Mouse (Mus musculus): ENCODE measurements around the gene Sfxn3. TPM values are rescaled to one million over a fixed set of nuclear protein-coding genes. Genes with fewer than 3 reads are reported as not detected.

The Sfxn3 gene
- 30.3 and 30.4 TPM in 2 replicates for polyA plus RNA-seq (2016; fragmentation: Nextera tagmentation; extraction: Ambion mirVana)

DNA sequence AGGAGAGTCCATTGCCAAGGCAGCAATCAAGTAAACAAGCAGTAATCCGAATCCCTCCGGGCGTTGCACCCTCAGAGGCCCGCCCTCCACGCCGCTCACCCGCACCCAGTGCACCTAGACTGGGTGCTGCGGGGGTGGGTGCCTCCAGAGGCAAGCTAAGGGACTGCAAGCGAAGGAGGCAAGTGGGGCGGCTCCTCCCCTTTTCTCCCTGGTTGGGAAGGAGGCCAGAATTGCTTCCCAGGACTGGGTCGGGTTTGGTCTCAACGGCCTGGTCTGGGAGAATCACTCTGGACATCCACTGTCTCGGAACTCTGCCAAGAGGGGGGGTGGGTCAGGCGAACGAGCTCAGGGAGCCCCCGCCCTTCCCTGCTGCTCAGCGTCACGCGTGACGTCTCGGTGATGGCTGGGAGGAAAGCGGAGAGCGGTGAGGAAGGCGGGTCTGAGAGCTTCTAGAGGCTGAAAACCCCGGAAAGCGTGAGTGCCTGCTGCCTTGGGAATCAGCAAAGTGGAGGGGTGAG lies at the start of gene Sfxn3:
Gene Sfxn3, plus strand, starts transcription at position 87 of the 518 bp plus-strand sequence.
- Histone ChIP-seq H3K4me3 (replicated peaks) (peak within 1 kb of the TSS; percentile 51), H3K9me3 (no peaks in the 10 kb centered on the region), H3K4me1 (peaks cover 33% of the 10 kb centered on the region), H3K27me3 (peaks cover 33% of the 10 kb centered on the region), H3K9ac (peak within 1 kb of the TSS; percentile 64), H3K4me2 (peak within 1 kb of the TSS; percentile 67), H3K27ac (peak within 1 kb of the TSS; percentile 81), H3K36me3 (replicated peaks) (peaks cover 2% of the 10 kb centered on the region)
- peak; percentile 87 for ATAC-seq (ENCODE audit: low FRiP score)
- under 1% methylated on average over 26 of the region's 26 CpGs for WGBS

- no peaks in the 10 kb centered on the region for H3K9me3 ChIP-seq
- no peak overlapping the region for H3K9ac ChIP-seq
- 89% methylated on average over 11 of the region's 11 CpGs for WGBS
- no peak for ATAC-seq (ENCODE audit: low FRiP score)
- H3K4me1 ChIP-seq, result no peaks in the 10 kb centered on the region
- H3K4me2 ChIP-seq, result no peak overlapping the region
- no peak overlapping the region for H3K4me3 ChIP-seq (replicated peaks)
- H3K27me3 ChIP-seq, result no peaks in the 10 kb centered on the region
- no peak overlapping the region for H3K27ac ChIP-seq
- peaks cover 61% of the 10 kb centered on the region for H3K36me3 ChIP-seq (replicated peaks)
Observed at GRCm38 (mm10) chr19:44997786-44998185, 49.5 kb upstream of the Sfxn3 start.

GRCm38 (mm10) chr19:44999647-45000046 lies 47.7 kb upstream of the Sfxn3 start:
- 89% methylated on average over 8 of the region's 8 CpGs for WGBS
- ATAC-seq (ENCODE audit: low FRiP score), result no peak
- H3K27me3 ChIP-seq, result no peaks in the 10 kb centered on the region
- no peak overlapping the region for H3K4me2 ChIP-seq
- H3K9ac ChIP-seq, result no peak overlapping the region
- H3K27ac ChIP-seq, result no peak overlapping the region
- no peaks in the 10 kb centered on the region for H3K9me3 ChIP-seq
- peaks cover 74% of the 10 kb centered on the region for H3K36me3 ChIP-seq (replicated peaks)
- no peaks in the 10 kb centered on the region for H3K4me1 ChIP-seq
- no peak overlapping the region for H3K4me3 ChIP-seq (replicated peaks)

GRCm38 (mm10) chr19:45002301-45002700 lies 45.0 kb upstream of the Sfxn3 start:
- H3K4me2 ChIP-seq, result no peak overlapping the region
- no peak overlapping the region for H3K27ac ChIP-seq
- H3K4me3 ChIP-seq (replicated peaks), result no peak overlapping the region
- H3K36me3 ChIP-seq (replicated peaks), result peaks cover 69% of the 10 kb centered on the region
- H3K4me1 ChIP-seq, result peaks cover 16% of the 10 kb centered on the region
- no peaks in the 10 kb centered on the region for H3K9me3 ChIP-seq
- H3K9ac ChIP-seq, result no peak overlapping the region
- no peak for ATAC-seq (ENCODE audit: low FRiP score)
- 60% methylated on average over 3 of the region's 3 CpGs for WGBS
- H3K27me3 ChIP-seq, result no peaks in the 10 kb centered on the region

DNA sequence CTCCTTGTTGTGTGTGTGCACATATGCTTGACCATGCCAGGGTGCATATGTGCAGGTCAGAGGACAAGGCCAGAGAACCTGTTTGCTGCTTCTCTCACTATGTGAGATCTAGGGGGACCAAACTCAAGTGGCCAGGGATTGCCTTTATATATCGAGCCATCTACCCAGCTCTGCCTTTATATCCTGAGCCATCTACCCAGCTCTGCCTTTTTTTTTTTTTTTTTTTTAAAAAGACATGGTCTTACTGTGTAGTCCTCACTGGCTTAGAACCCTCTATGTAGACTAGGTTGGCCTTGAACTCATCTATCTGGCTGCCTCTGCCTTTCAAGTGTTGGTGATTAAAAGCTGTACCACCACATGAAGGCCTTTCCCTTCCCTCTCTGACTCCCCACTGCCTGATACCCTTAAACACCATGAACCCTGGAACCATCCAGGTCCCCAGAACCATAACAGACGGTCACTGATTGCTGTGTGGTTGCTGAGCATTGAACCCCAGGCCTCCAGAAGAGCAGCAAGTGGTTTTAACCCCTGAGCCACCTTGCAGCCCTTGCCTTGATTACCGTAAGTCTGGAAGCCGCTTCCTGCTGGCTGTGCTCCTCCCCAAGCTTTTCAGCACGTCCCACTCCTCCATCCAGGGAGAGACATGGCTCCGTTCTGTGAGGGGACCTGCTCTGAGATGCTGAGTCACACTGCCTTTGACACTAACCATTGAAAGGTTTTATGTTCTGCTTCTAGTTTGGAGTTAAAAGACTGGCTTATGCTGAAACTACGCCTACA lies 43.4 kb upstream of the Sfxn3 start:
- Histone ChIP-seq H3K27me3 (no peaks in the 10 kb centered on the region), H3K4me1 (peaks cover 20% of the 10 kb centered on the region), H3K27ac (no peak overlapping the region), H3K4me3 (replicated peaks) (no peak overlapping the region), H3K4me2 (no peak overlapping the region), H3K9me3 (no peaks in the 10 kb centered on the region), H3K9ac (no peak overlapping the region), H3K36me3 (replicated peaks) (peaks cover 61% of the 10 kb centered on the region)
- WGBS, result 88% methylated on average over 7 of the region's 7 CpGs
- no peak for ATAC-seq (ENCODE audit: low FRiP score)

DNA sequence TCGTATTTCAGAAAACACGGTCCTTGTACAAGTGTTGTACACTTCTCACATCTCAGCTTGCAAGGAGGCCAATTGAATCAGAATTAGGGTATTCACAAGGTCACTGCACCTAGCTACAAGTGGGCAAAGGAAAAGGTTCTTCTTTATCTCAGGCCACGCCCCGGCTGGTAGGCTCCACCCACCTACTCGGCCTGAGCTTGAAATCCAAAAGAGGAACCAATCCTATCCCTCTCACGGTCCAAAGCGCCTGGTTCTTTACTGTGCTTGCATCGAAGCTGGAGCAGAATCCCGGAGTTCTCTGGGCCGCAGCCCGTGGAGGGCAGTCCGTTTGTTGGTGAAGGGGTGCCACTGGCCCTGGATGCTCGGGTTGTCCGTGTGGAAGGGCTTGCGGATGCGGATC lies 41.9 kb upstream of the Sfxn3 start, which contains the start of gene Twnk:
Gene Twnk, plus strand, starts transcription at position 220 of the 400 bp plus-strand sequence.
- Histone ChIP-seq H3K27ac (peak within 1 kb of the TSS; percentile 80), H3K4me2 (peak within 1 kb of the TSS; percentile 98), H3K27me3 (no peaks in the 10 kb centered on the region), H3K9me3 (no peaks in the 10 kb centered on the region), H3K4me3 (replicated peaks) (peak within 1 kb of the TSS; percentile 95), H3K36me3 (replicated peaks) (peaks cover 59% of the 10 kb centered on the region), H3K9ac (peak within 1 kb of the TSS; percentile 86), H3K4me1 (peaks cover 20% of the 10 kb centered on the region)
- no peak for ATAC-seq (ENCODE audit: low FRiP score)
- WGBS, result 10% methylated on average over 16 of the region's 16 CpGs

DNA sequence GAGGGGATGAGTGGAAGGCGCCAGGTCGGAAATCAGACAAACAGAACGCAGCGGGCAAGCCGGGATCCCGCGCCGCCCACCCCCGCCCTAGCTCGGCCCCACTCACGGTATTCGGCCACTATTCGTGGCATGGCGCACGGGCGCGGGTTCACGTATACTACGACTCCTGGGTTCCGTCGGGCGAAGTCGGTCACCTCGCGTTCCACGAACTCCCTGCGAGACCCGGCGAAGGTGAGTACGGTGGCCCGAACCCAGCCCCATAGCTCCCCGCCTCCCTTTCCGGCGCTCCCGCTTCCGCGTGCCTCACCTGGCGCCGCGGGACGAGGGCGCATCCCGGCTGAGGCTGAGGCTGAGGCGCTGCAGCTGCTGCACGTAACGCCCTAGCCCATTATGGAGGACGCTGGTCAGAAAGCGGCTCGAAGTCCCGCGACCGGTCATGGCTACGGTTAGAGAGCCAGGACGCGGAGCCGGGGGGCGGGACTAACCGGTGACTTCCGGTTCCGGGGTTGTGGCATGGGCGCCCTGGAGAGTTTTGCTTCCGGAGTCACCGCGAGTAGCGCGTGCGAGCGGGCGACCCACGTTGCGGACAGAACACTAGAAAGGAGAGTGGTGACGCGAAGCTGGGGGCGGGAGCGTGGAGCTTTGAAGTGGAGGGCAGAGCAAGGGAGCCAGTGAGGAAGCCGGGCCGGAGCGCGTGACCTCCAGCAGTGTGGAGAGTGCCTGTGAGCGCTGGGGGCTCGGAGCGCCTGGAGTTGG lies 41.2 kb upstream of the Sfxn3 start, which contains the start of gene Mrpl43:
Gene Mrpl43, minus strand, starts transcription at position 486 of the 756 bp plus-strand sequence.
- Histone ChIP-seq H3K4me1 (peaks cover 20% of the 10 kb centered on the region), H3K36me3 (replicated peaks) (peaks cover 59% of the 10 kb centered on the region), H3K27me3 (no peaks in the 10 kb centered on the region), H3K4me2 (peak within 1 kb of the TSS; percentile 98), H3K9ac (peak within 1 kb of the TSS; percentile 86), H3K27ac (peak within 1 kb of the TSS; percentile 80), H3K9me3 (no peaks in the 10 kb centered on the region), H3K4me3 (replicated peaks) (peak within 1 kb of the TSS; percentile 95)
- under 1% methylated on average over 82 of the region's 82 CpGs for WGBS
- ATAC-seq (ENCODE audit: low FRiP score), result peak; percentile 91

DNA sequence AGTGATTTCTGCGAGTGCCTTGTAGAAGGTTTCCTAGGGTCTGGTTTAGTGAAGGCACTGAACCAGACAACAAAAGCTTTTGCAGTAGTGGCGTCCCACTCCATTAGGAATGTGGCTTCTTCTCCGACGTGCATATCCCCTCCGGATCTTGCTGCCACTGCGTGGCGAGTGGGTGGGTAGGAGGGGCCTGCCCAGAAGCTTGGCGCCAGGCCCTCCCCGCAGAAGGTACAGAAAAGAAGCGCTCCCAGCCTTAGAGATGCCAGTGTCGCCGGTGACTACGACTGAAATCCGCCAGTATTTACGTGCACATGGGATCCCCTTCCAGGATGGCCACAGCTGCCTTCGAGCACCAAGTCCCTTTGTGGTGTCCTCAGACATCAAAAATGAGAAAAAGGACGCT lies 40.3 kb upstream of the Sfxn3 start:
- peak overlapping the region; percentile 95 for H3K4me3 ChIP-seq (replicated peaks)
- H3K9me3 ChIP-seq, result no peaks in the 10 kb centered on the region
- no peak for ATAC-seq (ENCODE audit: low FRiP score)
- H3K9ac ChIP-seq, result peak overlapping the region; percentile 86
- H3K4me2 ChIP-seq, result peak overlapping the region; percentile 98
- peaks cover 61% of the 10 kb centered on the region for H3K36me3 ChIP-seq (replicated peaks)
- 47% methylated on average over 17 of the region's 17 CpGs for WGBS
- H3K27ac ChIP-seq, result peak overlapping the region; percentile 80
- H3K27me3 ChIP-seq, result no peaks in the 10 kb centered on the region
- H3K4me1 ChIP-seq, result peaks cover 20% of the 10 kb centered on the region

GRCm38 (mm10) chr19:45007425-45008191 lies 39.7 kb upstream of the Sfxn3 start:
- Histone ChIP-seq H3K36me3 (replicated peaks) (peaks cover 62% of the 10 kb centered on the region), H3K9me3 (no peaks in the 10 kb centered on the region), H3K4me1 (peaks cover 25% of the 10 kb centered on the region), H3K4me3 (replicated peaks) (peak overlapping the region; percentile 95), H3K27ac (no peak overlapping the region), H3K27me3 (no peaks in the 10 kb centered on the region), H3K4me2 (peak overlapping the region; percentile 98), H3K9ac (no peak overlapping the region)
- ATAC-seq (ENCODE audit: low FRiP score), result no peak
- WGBS, result 91% methylated on average over 20 of the region's 20 CpGs

GRCm38 (mm10) chr19:45010646-45011045 lies 36.7 kb upstream of the Sfxn3 start:
- 88% methylated on average over 4 of the region's 4 CpGs for WGBS
- no peak overlapping the region for H3K9ac ChIP-seq
- H3K9me3 ChIP-seq, result no peaks in the 10 kb centered on the region
- H3K27ac ChIP-seq, result no peak overlapping the region
- H3K27me3 ChIP-seq, result no peaks in the 10 kb centered on the region
- no peak overlapping the region for H3K4me3 ChIP-seq (replicated peaks)
- ATAC-seq (ENCODE audit: low FRiP score), result no peak
- peaks cover 40% of the 10 kb centered on the region for H3K36me3 ChIP-seq (replicated peaks)
- no peak overlapping the region for H3K4me2 ChIP-seq
- peaks cover 38% of the 10 kb centered on the region for H3K4me1 ChIP-seq

DNA sequence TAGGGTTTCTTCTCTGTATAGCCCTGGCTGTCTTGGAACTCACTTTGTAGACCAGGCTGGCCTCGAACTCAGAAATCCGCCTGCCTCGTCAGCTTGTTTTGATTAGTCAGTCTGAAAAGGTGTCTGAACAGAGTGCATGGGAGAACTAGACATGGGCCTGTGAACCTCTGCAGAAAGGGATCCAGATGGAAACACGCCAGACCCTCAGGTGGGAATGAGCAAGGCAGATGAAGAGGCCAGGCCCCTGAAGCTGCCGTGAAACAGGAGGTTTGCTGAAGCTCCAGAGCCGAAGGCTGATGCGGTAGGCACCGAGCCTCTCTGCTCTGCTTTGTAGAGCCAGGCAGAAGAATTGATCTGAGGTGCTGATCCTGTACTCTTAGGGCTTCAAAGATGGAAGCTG lies 35.1 kb upstream of the Sfxn3 start:
- no peak overlapping the region for H3K4me2 ChIP-seq
- no peaks in the 10 kb centered on the region for H3K27me3 ChIP-seq
- H3K27ac ChIP-seq, result peak overlapping the region; percentile 44; the same call in 1 of the 2 replicates
- 87% methylated on average over 8 of the region's 8 CpGs for WGBS
- no peaks in the 10 kb centered on the region for H3K9me3 ChIP-seq
- H3K36me3 ChIP-seq (replicated peaks), result peaks cover 40% of the 10 kb centered on the region
- 0 out of 2 replicates have a peak overlapping the region, but pooled peaks have one; percentile 1 for H3K9ac ChIP-seq
- H3K4me3 ChIP-seq (replicated peaks), result no peak overlapping the region
- ATAC-seq (ENCODE audit: low FRiP score), result no peak
- H3K4me1 ChIP-seq, result peaks cover 46% of the 10 kb centered on the region

Data from forebrain, embryonic 12.5 days (tissue).